Mouse (Mus musculus) kidney, postnatal 14 days (tissue): ENCODE measurements around the gene Nfkb2.

Experiments used
- DNase-seq: peaks from one replicate; pipeline ENCODE4 v3.0.0; 2022; ENCODE audit warnings: mixed read lengths

The Nfkb2 gene

GRCm38 (mm10) chr19:46308706-46309435 is 4.8 kb downstream of the Nfkb2 start:
- DNase-seq: peak; percentile 89

GRCm38 (mm10) chr19:46309651-46310305 is 5.7 kb downstream of the Nfkb2 start:
- DNase-seq: no peak

- DNase-seq: no peak
These were observed 6.3 kb downstream of the Nfkb2 start for GRCm38 (mm10) chr19:46310312-46310865.

GRCm38 (mm10) chr19:46311341-46311740 is 7.2 kb downstream of the Nfkb2 start:
- DNase-seq: no peak

GRCm38 (mm10) chr19:46312566-46312965 is 8.4 kb downstream of the Nfkb2 start:
- DNase-seq: no peak

GRCm38 (mm10) chr19:46313116-46313515 is 9.0 kb downstream of the Nfkb2 start:
- no peak for DNase-seq

- no peak for DNase-seq
These were observed 9.5 kb downstream of the Nfkb2 start for GRCm38 (mm10) chr19:46313591-46313990.

GRCm38 (mm10) chr19:46314151-46314601 is 10.1 kb downstream of the Nfkb2 start:
- no peak for DNase-seq

GRCm38 (mm10) chr19:46314872-46315742 is 11.0 kb downstream of the Nfkb2 start:
- no peak for DNase-seq

GRCm38 (mm10) chr19:46315752-46316610 is 11.9 kb downstream of the Nfkb2 start:
- no peak for DNase-seq

GRCm38 (mm10) chr19:46316846-46317545 is 12.9 kb downstream of the Nfkb2 start:
- no peak for DNase-seq

GRCm38 (mm10) chr19:46317546-46317885 is 13.4 kb downstream of the Nfkb2 start:
- DNase-seq: no peak

- no peak for DNase-seq
These were observed 13.9 kb downstream of the Nfkb2 start for GRCm38 (mm10) chr19:46318031-46318471.

- peak; percentile 73 for DNase-seq
These were observed 14.7 kb downstream of the Nfkb2 start for GRCm38 (mm10) chr19:46318586-46319378.

GRCm38 (mm10) chr19:46320076-46320785 is 16.1 kb downstream of the Nfkb2 start:
- no peak for DNase-seq

GRCm38 (mm10) chr19:46321101-46321943 is 17.2 kb downstream of the Nfkb2 start:
- no peak for DNase-seq

- no peak for DNase-seq
These were observed 18.2 kb downstream of the Nfkb2 start for GRCm38 (mm10) chr19:46322144-46322995.
